Mouse (Mus musculus): ENCODE results near the gene Sptbn4. TPM values are rescaled to one million over a fixed set of nuclear protein-coding genes. Genes with fewer than 3 reads are reported as not detected.

Gene Sptbn4
- total RNA-seq, 2 experiments from 2014 or later: 0.07 to 0.13 TPM

DNA sequence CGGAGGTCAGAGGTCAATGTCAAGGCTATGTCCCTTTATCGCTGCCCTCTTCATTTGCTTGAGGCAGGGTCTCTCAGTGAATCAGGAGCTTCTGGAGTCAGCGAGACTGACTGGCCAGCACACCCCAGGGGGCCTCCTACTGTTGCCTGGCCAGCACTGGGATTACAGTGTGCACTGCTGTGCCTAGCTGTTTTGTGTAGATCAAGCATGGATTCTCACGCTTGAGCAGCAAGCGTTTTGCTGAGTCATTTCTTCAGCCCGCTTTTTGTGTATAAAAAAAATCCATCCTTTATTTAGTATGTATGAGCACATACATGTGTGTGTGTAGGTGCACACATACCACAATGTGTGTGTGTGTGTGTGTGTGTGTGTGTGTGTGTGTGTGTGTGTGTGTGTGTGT, 58.3 kb downstream of the Sptbn4 start:
- ATAC-seq (ENCODE audit: poor library complexity, severe bottlenecking): no peak

DNA sequence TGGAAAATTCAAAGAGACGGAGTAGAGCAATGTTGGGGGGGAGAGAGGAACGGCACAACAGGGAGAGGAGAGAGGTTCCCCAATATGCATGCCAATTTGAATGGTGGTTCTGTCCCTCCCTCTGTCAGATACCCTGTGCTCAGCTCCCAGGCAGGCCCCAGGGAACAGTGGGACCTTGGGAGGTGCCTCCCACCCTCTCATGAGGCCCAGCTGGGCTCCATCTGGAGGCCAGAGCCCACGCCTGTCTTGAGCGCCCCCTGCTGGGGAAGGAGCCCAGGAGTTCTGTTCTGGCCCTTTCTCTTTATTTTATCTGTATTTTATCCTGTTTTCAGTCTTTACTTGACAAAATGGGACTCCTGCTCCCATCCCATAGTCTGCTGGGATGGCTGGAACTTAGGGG, 62.8 kb downstream of the Sptbn4 start:
- peak; percentile 83 for ATAC-seq (ENCODE audit: poor library complexity, severe bottlenecking)

DNA sequence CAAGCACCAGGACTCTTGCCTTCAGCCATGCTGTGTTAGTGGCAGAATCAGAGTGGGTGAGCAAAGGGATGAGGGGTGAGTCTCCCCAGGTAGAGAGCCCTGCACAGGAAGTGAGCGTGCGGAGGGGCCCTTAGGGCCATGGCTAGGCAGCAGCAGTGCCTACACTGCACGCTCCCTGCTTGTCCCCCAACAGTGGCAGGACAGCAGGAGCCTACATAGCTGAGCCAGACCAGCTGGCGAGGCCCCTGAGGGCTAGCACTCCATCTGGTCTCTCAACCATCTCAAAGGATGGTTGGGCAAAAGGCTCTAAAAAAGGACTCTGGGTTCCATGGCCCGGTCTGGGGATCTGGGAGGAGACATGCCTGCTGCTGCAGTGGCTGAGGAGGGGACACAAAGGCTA, 63.4 kb downstream of the Sptbn4 start:
- no peak for ATAC-seq (ENCODE audit: poor library complexity, severe bottlenecking)

DNA sequence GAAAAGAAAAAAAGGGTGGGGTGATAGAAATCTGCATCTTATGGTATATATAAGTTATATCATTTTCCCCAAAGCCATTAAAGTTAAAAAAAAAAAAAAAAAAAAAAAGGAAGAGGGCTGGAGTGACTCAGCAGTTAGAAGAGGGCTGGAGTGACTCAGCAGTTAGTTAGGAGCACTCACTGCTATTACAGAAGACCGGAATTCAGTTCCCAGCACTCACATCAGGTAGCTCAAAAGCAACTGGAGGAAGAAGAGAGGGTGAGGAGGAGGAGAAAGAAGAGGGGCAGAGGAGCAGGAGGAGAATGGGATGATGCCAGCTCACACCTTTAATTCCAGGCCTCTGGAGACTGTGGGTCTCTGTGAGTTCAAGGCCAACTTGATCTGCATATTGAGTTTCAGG, 64.3 kb downstream of the Sptbn4 start:
- ATAC-seq (ENCODE audit: poor library complexity, severe bottlenecking): no peak

DNA sequence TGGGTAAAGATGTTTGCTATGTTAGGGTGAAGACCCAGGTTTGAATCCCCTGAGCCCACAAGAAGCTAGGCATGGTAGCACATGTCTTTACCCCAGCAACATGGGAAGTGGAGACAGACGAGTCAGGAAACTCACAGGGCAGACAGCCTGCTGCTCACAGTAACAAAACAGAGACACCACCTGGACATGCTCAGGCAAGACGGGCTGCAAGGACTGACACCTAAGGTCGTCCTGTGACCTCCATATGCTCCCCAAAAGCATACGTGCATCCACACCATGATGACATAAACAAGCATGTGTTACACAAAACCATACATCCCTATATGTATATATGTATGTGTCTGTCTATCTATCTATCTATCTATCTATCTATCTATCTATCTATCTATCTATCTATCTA, 65.9 kb downstream of the Sptbn4 start:
- ATAC-seq (ENCODE audit: poor library complexity, severe bottlenecking): no peak

DNA sequence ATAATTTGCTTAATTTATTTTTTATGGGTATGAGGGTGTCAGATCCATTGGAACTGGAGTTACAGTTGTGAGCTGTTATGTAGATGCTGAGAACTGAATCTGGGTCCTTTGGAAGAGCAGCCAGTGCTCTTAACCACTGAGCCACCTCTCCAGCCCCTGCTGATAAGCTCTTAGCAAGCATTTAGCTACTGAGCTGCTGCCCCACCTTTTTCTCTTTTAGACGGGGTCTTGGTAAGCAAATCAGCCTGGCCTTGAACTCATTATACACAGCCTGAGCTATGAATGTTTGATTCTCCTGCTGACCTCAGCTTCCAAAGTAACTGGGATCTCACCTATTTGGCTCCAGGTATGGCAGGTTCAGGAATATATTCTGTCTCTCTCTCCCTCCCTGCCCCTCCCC, 66.5 kb downstream of the Sptbn4 start:
- no peak for ATAC-seq (ENCODE audit: poor library complexity, severe bottlenecking)

DNA sequence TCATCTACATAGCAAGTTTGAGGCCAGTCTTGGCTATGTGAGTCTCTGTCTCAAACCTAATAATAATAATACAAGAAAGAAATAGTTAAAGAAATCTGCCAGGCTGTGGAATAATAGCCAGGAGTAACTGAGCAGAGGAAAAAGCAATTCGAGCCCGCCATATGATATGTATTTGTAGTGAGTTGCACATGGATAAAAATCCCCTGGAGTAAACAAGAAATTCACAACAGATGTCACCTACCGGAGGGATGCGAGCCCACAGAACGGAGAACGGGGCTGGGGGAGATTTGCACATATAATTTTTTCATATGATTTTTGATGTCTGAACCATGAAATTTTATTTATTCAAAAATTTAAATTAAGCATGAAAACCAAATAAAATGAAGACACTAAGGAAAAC, 67.7 kb downstream of the Sptbn4 start:
- no peak for ATAC-seq (ENCODE audit: poor library complexity, severe bottlenecking)

DNA sequence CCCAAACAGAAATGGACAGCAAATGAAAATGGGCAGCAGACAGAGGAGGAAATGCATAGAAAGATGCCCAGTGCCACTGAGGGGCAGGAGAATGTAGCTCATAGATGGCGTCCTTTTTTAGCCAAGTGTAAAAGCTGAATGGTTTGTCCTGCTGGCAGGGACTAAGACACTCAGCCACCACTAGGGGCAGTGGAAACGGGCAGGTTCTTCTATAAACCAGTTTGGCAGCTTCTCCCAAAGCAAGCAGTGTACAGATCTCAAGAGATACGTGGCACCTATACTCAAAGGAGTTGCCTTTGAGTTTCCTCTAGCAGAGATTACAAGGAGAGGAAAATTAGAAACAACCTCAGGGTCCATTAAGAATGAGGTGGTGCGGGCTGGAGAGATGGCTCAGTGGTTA, 69.1 kb downstream of the Sptbn4 start:
- no peak; the same call in 1 of the 2 replicates for ATAC-seq (ENCODE audit: poor library complexity, severe bottlenecking)

DNA sequence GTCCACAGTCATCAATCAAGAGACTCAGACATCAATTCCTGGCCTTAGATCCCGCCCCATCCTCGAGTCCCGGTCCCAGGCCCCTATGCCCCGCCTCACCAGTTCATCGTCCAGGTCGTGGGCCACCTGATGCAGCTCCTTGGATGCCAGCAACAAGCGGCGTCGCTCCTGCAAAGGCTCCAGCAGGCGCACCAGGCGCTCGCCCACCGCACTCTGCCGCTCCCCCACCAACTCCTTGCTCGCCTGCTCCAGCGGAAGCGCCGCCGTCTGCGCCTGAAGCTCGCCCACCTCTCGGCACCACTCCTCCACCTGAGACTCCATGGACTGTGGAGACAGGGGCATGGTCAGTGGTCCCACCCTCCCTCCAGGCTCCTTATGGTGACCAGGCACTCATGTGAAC, 72.2 kb downstream of the Sptbn4 start:
- no peak for ATAC-seq (ENCODE audit: poor library complexity, severe bottlenecking)

DNA sequence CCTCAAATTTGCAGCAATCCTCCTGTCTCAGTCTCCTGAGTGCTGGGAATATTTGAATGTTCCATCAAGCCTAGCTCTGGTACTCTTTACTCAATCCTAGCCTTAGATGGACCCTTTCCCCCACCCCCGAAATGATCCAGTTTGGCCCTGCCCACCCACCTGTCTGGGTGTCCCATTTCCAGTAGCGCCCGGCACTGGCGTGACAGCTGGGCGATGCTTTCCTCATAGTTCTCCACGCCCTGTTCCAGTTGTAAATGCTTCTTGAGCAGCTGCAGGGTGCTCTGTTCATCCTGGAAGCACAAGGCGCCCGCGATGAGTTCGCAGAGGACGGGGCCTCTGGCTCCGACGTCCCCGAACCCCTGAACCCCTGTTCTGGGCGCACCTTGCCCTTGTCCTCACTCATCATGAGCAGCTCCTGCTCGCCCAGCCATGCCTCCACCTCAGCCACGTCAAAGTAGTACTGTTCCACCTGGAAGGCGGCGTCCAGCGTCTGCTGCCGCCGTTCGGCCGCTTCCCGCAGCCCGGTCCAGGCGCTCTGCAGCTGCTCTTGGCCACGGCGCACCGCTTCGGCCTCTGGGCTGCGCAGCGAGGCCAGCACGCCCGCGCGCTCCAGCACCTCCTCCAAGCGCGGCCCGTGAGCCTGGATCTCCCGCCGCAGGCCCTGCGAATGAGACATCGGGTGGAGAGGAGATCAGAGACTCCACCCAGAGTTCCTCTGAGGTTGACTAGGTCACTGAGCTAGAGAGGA, 75.6 kb downstream of the Sptbn4 start:
- ATAC-seq (ENCODE audit: poor library complexity, severe bottlenecking): no peak

DNA sequence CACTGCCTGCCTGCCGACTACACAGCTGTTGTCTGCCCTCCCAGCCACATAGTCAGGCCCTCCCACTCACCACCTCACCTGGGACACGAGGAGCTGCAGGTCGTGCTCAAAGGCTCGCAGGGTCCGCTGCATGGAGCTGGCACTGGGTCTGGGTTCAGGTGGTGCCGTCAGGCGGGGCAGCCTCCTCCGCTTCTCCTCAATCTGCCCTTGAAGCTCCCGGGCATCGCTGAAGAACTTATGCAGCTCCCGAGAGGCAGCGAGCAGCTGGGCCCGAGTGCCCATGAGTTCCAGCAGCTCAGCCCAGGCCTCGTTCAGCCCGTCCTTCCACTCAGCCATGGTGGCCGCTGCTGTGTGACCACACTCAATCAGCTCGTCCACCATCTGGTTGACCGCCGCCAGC, 78.4 kb downstream of the Sptbn4 start:
- no peak for ATAC-seq (ENCODE audit: poor library complexity, severe bottlenecking)

DNA sequence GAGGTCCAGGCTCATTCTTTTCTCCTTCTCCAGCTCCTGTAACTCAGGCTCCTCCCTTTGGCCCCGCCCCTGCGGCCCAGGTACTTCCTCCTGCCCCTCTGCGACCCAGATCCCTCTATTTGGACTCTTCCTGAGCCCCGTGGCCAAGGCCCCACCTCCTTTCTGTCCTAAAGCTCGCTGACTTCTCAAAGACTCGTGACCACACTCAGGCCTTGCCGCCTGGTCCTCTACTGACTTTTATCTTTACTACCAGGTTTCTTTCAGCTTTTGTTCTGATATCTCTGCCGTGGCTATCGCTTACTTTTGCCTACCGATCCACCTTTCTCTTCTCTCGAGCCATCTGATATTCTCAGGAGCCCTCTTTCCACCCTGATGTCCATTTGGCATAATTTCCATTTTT, 79.5 kb downstream of the Sptbn4 start:
- no peak for ATAC-seq (ENCODE audit: poor library complexity, severe bottlenecking)

DNA sequence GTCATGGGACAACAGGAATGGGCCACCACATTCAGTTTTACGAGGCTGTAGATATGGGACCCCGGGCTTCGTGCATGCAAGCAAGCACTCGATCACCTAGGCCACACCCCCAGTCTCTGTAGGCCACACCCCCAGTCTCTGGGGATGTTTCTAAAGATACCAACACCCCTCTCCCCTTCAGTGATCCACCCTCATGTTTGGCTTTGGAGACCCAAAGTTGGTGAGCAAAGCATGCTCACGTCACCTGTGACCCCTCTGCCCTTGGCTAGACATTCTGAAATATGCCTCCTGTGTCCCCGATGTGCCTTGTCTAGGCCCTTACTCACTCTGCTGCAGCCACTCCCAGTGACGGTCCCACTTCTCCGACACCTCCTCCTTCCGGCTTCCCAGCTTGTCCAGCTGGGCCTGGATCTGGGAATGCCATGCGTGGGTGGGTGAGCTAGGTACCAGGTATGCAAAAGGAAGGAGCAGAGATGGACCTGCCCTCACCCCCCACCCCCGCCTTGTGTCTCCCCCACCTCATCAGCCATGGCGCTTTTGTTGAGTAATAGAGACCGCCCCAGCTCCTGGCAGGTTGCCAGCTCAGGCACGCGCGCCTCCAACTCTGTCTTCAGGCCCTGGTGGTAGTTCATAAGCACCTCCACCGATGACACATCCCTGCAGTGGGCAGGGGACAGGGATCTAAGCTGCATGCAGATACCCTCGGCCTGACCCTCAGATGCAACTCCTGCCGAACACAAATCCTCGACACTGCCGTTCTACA, 81.2 kb downstream of the Sptbn4 start:
- ATAC-seq (ENCODE audit: poor library complexity, severe bottlenecking): no peak

DNA sequence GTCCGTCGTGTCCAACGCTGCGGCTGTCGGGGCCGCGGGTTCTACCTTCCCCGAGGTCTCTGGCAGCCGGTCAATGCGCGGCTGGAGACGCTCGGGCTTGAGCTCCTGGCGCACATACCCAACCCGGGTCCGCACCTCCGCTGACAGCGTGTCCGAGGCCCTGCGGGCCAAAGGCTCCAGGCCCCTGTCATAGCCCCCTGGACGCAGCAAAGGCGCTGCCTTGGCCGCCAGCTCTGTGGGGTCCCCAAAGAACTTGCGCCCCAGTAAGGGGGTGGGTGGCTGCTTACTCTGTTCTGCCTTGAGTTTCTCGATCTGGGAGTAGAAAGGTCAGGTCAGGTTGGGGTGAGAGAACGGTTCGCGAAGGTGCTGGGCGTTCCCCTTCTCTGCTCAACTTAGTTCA, 83.1 kb downstream of the Sptbn4 start:
- no peak for ATAC-seq (ENCODE audit: poor library complexity, severe bottlenecking)

DNA sequence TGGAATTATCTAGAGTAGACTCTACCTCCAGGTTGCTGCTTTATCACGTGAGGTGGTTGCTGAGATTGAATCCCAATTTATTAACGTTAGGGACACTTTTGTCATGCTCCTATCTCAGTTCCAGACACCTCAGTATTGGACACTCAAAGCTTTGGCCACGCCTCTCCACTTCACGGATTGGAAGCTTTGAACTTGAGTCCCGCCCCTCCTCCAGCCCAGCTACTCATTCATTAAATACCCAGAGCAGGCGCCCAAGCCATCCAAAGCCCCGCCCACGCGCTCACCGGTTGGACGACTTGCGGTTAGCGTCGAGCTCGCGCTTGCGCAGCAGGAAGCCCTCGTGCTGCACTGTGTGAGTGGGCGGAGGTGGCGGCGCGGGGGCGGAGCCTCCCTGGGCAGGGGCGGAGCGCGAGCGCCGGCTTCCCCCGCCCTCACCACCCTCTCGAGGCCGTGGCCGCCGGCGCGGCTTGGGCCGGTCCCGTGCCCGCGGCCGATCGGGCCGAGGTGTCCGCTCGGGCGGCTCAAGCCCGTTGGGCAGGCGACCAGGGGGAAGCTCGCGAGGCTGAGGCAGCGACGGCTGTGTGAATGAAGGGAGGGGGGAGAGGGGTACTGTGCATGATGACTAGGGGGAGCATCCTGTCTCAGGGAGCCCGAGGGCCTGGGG, 86.1 kb downstream of the Sptbn4 start:
- ATAC-seq (ENCODE audit: poor library complexity, severe bottlenecking): peak; percentile 84

DNA sequence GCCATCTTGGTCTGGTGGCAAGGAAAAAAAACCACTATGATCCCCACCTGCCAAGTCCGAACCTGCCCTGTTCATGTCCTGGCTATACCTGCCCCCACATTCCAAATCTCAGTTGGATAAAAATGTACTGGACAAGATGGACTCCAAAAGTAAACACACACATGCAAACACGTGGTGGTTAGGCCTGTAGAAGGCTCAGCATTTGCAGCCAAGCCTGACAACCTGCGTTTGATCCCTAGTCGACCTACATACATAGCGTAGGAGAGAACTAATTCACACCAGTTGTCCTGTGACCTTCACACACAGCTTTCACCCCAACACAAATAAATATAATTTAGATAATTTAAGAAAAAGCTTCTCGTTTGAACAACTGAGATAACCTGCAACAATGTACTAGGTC, 86.7 kb downstream of the Sptbn4 start:
- no peak for ATAC-seq (ENCODE audit: poor library complexity, severe bottlenecking)

DNA sequence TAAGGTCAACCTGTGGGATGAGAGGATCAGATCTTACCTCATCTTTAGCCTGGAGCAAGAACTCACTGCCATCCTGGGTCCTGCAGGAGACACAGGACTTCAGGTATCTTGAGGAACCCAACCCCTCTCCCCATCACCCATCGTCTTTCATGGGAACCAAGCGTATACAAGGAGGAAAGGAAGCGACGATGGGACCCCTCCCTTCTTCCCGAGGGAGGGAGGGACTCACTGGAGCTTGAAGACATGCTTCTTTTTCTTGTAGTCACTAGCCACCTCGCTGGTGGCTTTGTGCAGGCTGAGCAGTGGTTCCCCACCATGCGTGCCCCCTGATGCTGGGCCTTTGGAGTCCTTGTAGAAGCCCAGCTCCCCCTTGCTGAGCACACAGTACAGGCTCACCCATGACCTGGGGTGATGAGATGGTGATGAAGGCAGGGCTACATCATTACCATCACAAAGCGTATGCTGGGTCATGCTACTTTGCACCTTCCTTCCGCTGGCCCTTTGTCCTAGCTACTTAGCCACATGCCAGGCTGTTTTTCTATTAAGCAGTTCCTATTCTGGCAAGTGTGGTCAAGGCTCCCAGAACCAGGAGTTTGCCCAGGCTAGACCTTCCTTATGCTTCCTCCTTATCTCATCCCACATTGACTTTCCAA, 87.7 kb downstream of the Sptbn4 start:
- no peak for ATAC-seq (ENCODE audit: poor library complexity, severe bottlenecking)

DNA sequence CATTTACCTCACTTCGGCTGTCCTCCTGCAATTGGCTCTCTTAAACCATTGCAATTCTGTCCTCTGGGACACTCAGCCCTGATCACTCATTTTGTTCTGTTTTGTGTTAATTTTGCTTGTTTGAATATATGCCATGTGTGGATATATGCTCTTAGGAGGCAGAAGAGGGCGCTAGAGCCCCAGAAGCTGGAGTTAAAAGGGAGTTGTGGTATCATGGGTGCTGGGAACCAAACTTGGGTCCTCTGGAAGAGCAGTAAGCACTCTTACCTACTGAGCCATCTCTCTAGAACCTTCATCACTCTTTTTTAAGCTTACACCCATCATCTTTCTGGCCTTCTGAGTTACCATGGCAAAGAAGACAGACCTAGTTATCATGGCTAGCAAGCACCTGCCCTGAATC, 88.3 kb downstream of the Sptbn4 start:
- ATAC-seq (ENCODE audit: poor library complexity, severe bottlenecking): no peak

DNA sequence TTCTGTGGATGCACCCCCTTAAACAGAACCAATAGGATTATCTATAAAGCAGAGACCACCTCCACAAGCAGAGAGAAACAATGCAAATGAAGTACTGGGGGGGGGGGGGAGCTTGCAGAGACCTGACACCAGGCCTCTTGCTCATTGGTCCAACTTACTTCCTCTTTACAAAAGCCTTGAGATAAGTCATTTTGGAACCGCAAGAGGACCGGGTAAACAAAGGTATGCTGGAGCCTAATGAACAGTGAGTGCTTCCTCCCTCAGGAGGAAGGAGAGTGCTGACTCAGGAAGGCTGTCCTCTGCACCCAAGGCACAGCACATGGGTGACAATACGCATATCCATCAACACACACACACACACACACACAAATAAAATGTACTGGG, 89.9 kb downstream of the Sptbn4 start:
- ATAC-seq (ENCODE audit: poor library complexity, severe bottlenecking): peak; percentile 53

DNA sequence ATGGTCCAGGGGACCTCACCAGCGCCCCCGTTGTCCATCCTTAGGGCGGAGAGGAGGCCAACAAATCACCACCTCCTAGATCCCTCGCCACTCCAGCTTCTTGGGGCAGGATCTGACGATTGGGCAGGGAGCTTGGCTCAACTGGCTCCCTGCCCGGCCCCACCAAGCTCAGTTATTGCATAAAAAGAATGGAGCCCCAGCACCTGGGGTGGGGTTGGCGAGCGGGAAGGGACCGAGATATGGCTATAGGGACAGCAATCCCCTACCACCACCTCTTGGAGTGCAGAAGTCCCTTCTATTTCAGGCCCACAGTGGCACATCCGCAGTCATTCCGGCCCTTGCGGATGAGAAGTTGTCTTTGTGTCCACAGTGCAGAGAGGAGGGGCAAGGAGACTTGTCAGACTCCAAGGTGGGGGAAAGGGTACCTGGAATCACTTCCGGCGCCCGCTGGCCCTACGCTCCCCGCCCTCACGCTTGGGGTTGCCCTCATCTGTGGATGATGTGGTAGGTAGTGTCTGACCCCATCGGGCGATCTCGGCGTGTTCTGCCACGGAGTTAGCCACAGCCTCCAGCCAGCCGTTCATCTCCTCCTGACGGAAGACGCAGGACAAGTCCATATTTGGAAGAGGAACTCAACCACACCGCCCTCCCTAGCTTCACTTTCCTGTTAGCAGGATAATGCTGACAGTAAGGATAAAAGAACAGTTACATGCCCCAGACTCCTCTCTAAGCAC, 90.5 kb downstream of the Sptbn4 start, which contains the start of gene Gm20479:
TSS of gene Gm20479 (minus strand) at position 559 of the 734 bp plus-strand sequence.
- peak; percentile 41 for ATAC-seq (ENCODE audit: poor library complexity, severe bottlenecking)

DNA sequence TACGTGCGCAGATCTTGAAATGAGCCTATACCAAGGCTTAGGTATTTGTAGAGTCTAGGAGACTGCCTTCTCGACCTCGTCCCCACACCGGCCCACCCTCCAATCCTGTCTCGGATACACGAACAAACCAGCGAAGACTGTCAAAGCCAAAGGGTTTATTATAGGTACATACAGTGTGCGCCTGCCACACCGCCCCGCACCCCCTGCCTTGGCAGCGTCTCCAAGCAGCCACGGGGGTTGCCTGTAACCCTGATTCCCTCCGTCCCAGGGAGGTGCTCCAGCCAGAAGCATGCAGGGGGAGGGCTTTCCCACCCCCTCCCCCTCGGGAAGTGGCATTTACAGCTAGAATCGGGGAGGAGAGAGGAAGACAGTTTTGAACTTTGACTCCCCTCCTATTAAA, 91.2 kb downstream of the Sptbn4 start:
- no peak; the same call in 1 of the 2 replicates for ATAC-seq (ENCODE audit: poor library complexity, severe bottlenecking)
